Mouse (Mus musculus) heart, postnatal 4 days (tissue): ENCODE results near the gene Agap1. TPM values are rescaled to one million over a fixed set of nuclear protein-coding genes. Genes with fewer than 3 reads are reported as not detected.

ENCODE experiments used
- DNase-seq: peaks from one replicate; pipeline ENCODE4 v3.0.0; 2021
- total RNA-seq, 2 experiments: library from RNA; stranded (reverse); gene quantifications; 2 replicates each; pipeline ENCODE4 v1.2.3; 2021

Gene Agap1
- total RNA-seq, 2 experiments from 2014 or later = 58.9 to 65.8 TPM

DNA sequence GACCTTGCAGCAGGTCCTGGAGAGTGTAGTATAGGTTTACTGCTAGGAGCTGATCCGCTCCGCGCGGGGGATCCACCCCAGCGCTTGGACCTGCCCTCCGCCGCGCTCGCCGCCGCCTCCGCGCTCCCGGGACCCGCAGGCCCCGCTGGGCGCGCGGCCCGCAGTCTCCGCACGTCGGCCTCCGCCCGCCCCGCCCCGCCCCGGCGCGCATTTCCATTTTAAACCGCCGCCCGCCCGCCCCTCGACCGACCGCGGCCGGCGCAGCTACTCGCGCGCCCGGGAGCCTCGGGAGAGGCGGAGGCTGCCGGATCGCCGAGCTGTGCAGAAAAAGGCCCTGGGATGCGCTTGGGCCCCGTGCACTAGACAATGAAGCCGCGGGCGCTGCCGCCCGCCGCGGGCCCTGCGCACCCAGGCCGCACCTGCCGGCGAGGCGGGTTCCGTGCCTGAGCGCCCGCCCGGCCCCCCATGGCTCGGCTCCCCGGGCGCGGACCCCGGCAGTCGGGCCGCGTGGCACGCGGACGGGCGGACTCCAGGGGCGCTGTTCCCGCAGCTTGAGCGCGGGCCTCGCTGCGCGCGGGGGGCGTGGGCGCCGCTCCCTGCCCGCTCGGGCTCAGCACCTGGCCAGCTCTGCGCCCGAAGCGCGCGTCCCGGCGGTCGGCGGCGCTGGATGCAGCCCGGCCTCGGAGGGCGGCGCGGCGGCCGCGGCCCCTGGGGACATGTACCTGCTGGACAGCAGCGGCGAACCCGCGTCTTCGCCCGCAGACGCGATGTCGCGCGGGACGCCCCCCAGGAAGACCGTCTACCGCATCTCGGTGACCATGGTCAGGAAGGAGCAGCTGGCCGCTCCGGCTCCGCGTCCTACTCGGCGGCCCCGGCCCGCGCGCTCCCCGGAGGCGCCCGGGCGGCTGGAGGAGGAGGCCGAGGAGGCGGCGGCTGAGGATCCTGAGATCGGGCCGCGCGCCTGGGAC is 125.7 kb downstream of the Agap1 start:
- peak; percentile 85 for DNase-seq

GRCm38 (mm10) chr1:89580999-89581765 is 126.6 kb downstream of the Agap1 start:
- peak; percentile 74 for DNase-seq

GRCm38 (mm10) chr1:89581766-89582125 is 127.1 kb downstream of the Agap1 start:
- no peak for DNase-seq

- DNase-seq = no peak
These were observed 128.8 kb downstream of the Agap1 start for GRCm38 (mm10) chr1:89583369-89583768.

DNA sequence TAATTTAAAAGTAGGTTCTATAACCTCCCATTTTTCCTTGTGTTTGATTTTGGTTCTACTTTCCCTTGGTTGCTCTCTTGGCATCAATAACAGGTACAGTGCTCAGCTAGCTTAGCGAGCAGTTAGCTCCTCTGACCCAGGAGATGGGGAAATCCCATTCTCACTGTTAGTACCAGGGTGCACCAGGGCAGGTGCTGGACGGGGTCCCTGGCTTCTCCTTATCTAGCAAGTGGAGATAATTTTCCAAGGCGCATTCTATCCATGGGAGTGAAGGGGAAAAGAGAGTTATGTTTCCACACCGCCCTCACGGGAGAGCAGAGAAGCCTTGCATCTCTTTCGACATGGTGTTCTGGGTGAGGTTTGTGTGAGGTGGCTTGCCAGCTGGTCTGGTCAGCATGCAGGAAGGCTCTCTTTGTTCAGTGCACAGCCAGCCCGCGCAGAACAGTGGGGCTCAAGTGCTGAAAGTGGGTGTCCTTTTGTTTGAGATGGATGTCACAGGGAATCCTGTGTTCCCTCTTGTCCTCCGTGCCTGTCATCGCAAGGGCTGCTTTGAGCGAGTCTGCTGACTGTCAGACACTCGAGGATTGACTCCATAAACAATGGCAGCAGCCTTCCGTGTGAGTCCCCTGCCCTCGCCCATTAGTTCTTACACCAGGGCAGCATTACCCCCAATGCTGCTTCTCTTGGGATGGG is 132.5 kb downstream of the Agap1 start:
- DNase-seq = no peak

GRCm38 (mm10) chr1:89588154-89588553 is 133.5 kb downstream of the Agap1 start:
- no peak for DNase-seq

DNA sequence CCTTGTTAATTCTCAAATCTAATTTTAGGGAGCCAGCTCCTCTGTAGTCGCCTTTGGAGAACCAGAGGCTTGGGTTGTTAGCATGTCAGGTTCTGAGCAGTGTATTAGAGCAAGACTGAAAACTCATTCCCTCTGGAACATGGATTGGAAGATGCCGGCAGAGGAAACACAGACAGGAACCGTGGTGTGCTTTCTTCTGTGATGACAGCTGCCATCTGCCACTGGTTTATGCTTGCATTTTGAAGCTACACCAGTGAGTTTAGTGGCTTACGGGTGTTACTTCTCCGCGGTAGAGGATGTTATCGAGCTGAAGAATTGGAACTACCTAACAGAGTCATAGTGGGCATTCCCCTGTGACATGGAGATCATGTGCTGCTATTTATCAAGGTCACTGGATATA is 136.4 kb downstream of the Agap1 start:
- DNase-seq = no peak

GRCm38 (mm10) chr1:89593219-89593618 is 138.6 kb downstream of the Agap1 start:
- DNase-seq = no peak

GRCm38 (mm10) chr1:89594999-89595398 is 140.4 kb downstream of the Agap1 start:
- DNase-seq = no peak

DNA sequence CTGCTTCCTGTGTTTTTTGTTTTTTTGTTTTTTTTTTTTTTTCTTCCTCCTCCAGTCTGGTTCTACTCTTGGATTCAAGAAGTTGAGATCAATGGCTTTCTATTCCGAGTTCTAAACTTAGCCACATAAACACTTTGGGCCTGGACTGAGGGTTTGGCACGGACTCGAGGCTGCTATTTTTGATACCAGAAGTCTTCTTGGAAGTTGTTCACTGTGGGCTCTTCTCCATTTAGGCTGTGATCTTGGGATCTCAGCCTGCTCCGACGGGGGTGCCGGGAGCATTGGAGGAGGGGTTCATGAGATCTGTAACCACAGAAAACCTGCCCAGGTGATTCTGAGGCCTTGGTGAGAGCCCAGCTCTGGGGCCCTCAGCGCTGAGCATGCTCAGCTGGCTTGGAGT is 140.8 kb downstream of the Agap1 start:
- no peak for DNase-seq

DNA sequence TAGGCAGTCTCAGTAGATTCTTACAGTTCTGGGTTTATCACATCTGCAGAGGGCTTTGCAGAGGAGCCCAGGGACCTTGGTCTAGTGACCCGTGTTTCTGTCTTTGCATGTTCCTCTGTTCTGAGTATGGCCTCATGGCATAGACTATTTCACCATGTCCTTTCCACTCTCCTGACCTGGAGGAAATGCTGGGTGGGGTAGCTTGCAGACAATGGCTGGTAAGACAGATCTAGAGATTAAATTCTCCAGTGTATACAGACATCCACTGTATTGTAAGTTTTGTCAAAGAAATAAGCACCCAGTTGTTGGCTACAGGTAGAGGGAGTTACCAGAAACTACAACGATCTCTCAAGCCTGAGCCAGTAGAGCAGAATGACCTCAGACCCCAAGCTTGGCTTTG is 141.6 kb downstream of the Agap1 start:
- no peak for DNase-seq

DNA sequence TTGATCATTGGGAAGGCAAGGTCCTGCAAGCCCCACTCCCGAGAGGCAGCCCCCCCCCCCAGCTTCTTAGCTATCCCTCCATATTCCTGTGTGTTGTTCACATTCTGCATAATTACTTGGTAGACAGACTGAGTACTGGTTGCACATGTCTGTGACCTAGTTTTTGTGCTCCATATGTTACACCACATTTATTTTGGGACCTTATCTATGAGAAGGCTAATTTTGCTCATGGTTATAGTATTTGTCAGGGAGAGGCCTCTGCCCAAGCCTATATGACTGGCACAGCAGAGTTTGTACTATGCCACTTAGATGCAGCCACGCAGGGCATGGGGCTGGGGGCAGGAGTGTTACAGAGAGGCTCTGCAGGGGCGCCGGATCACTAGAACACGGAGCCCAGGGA is 144.3 kb downstream of the Agap1 start:
- no peak for DNase-seq

GRCm38 (mm10) chr1:89599983-89600741 is 145.6 kb downstream of the Agap1 start:
- no peak for DNase-seq

DNA sequence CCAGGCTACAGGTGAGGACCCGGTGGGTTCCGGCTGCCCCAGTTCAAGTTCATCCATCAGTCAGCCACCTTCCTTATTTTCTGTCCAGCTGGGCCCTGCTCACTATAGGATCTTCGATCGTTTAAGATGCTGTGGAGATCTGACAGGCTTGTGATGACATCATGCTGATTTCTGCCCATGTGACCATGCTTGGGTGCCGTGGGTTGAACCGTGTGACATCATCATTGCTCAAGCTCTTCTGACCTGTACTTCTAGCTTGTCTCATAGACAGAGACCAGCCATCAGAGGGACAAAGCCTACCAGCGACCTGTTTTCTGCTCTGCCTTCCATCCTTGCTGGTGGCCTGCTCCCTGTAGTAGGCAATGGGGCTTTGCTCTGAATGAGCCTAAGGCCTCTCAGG is 146.7 kb downstream of the Agap1 start:
- no peak for DNase-seq

- no peak for DNase-seq
These were observed 148.3 kb downstream of the Agap1 start for GRCm38 (mm10) chr1:89602879-89603278.

DNA sequence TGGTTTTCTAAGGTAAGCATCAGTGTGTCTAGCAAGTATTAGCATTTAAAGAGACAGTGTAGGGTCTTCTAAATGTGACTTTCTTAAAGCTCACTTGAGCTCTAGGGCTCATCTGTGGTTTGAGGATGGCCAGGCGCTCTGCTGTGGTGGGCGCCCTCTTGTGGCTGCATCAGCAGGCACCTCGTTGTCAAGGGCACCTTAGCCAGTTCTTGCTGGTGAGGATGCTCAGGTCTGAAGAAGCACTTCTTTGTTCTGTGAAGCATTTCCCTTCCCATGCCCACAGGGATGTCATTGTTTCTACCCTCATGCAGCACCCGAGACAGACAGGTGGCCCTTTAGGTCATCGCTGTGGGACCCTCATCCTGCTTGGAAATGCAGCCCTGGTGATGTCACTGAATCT is 152.0 kb downstream of the Agap1 start:
- DNase-seq = peak; percentile 81

DNA sequence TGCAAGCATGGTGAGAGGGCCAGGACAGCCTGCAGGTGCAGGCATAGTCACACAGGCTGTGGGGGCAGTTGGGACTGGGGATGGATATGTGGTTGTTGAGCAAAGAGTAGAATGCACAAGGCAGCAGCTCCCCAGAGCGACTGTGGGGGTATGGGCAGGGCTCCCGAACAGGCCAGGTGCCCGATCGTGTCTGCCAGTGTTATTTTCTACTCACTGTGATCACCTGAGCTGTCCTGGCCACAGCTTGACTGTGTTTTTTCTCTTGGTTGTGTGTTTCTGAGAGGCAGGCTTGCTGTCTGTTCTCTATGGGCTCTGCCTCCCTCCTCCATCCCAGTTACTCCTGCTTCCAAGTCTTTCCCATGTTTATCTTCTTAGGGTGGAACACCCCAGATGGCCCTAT is 154.2 kb downstream of the Agap1 start:
- no peak for DNase-seq

DNA sequence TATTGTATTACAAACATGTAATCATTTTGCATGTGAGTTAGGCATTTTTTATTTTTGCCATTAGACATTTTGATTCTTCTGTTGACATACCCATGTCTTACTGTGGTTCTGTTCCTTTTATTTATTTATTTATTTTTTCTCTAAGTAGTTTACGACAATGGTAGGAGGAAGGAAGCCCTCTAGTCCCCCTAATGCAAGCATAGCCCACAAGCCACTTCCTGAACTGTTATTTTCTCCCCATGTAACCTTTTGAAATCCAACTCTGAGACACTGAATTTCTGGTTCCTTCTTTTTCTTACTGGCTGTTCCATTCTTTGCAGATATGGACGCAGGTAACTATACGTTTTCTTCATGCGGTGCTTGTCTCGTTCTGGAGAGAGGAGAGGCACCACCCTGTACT is 155.4 kb downstream of the Agap1 start:
- DNase-seq = no peak

DNA sequence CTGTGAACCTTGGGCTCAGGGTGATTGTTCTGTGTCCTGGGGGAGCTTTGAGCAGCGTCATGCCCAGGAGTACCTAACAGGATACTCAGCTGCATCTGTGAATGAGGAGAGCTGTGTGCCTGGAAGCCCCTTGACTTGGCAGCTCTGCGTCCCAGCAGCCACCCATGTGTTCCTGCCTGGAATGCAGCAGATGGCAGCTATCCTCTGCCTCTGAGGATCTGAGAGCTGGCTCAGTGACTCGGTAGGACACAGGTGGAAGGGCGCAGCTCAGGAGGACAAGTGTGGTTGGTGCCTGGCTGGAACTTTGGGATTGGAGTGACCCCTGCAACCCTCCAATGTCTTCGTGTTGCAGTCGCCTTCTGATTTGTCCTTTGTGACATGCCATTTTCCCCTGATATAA is 156.9 kb downstream of the Agap1 start:
- DNase-seq = no peak

GRCm38 (mm10) chr1:89613234-89613870 is 158.7 kb downstream of the Agap1 start:
- no peak for DNase-seq

DNA sequence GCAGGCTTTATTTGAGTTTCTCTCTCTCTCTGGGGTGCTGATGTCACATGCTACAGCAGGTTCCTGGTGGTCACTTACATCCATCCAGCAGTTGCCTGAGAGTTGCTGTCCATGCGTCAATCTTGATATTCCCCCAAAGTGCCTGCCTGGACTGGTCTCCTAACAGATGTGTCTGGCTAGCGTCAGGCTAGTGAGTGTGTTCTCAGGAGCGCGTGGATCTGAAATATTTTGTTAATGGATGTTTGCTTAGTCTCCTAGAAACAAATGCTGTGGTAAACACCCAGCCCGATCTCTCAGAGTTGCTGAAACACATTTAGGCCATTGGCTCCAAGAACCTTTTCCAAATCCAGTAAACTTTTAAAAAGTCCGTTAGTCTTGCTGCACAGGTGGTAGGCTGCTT is 161.9 kb downstream of the Agap1 start:
- DNase-seq = no peak

- DNase-seq = peak; percentile 47
These were observed 162.7 kb downstream of the Agap1 start for GRCm38 (mm10) chr1:89617336-89617735.
